Mouse (Mus musculus): ENCODE results near the gene Nploc4. TPM values are rescaled to one million over a fixed set of nuclear protein-coding genes. Genes with fewer than 3 reads are reported as not detected.

Gene Nploc4
- total RNA-seq, 2 experiments from 2014 or later: 64.1 to 70.1 TPM

DNA sequence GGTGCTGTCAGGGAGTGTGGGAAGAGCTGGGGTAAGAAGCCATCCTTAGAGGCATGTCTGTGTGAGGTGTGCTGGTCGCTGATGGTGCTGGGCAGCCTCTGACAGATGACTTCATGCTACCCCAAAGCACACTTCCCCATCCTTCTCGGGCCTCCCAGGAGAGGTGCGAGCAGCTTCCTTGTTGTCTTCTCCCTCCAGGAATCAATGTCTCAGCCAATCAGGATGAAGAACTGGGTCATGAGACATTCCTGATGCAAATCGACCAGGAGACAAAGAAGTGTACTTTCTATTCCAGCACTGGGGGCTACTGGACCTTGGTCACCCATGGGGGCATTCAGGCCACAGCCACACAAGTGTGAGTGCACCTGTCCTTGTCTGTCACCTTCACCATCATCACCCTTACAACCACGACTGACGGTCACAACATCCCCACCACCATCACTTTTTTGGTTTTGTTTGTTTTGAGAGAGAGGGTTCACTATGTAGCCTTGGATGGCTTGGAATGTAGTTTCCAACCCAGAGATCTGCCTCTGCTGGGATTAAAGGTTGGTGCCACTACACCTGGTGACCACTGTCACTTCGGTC lies 71.0 kb downstream of the Nploc4 start:
- Histone ChIP-seq H3K27ac (no peak overlapping the region), H3K4me3 (no peak overlapping the region)
- TF ChIP-seq CTCF (conservative IDR thresholded peaks at IDR 0.05): no peak
- no peak for DNase-seq (ENCODE audit: low spot score in 2 of 2)

DNA sequence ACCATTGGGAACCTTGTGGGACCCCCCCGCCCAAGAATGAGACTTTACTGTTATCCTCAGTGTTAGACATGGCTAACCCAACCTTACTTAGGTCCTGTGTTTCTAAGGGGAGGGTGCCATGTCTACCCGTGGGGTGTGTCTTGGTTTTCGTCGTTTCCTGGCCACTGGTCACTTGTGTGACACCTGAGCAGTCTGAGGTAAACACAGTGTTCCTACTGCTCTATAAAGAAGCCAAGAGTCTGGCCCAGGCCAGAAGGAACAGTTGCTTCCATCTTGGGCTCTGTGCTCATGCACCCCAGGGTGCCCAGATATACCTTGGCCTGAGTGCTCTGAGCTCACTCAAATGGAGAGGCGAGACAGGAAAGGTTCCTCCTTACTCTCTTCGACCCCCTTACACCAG lies 74.6 kb downstream of the Nploc4 start:
- DNase-seq (ENCODE audit: low spot score in 2 of 2): no peak
- Histone ChIP-seq H3K27ac (no peak overlapping the region), H3K4me3 (no peak overlapping the region)
- TF ChIP-seq CTCF (conservative IDR thresholded peaks at IDR 0.05): no peak

- H3K4me3 ChIP-seq: no peak within 1 kb of the TSS
- DNase-seq (ENCODE audit: low spot score in 2 of 2): no peak
- TF ChIP-seq CTCF (conservative IDR thresholded peaks at IDR 0.05): no peak
- peak within 1 kb of the TSS; percentile 96; the same call in 1 of the 2 replicates for H3K27ac ChIP-seq
These were observed 76.2 kb downstream of the Nploc4 start, which contains the start of gene Fscn2 for GRCm38 (mm10) chr11:120361295-120361694. Fscn2 (plus strand) TSS chr11:120361534.

DNA sequence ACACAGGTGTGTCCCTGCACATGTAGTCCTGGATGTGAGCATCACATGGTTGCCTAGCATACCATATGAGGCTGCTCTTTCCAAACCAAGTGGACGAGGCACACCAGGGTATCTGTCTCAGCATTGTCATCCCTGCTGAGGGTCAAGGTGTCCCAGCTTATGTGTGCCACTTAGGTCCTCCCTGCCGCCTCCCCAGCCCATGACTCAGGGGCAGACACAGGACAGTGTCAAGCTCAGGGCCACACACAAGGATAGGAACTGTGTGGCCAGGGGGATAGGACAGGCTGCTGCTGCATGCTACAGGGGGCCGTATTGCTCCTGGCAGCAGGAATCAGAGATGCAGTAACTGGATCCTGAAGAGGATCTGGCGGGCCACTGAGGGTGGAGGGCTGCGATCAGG lies 76.8 kb downstream of the Nploc4 start:
- TF ChIP-seq CTCF (conservative IDR thresholded peaks at IDR 0.05): no peak
- Histone ChIP-seq H3K4me3 (no peak overlapping the region), H3K27ac (peak overlapping the region; percentile 96; the same call in 1 of the 2 replicates)
- no peak for DNase-seq (ENCODE audit: low spot score in 2 of 2)

DNA sequence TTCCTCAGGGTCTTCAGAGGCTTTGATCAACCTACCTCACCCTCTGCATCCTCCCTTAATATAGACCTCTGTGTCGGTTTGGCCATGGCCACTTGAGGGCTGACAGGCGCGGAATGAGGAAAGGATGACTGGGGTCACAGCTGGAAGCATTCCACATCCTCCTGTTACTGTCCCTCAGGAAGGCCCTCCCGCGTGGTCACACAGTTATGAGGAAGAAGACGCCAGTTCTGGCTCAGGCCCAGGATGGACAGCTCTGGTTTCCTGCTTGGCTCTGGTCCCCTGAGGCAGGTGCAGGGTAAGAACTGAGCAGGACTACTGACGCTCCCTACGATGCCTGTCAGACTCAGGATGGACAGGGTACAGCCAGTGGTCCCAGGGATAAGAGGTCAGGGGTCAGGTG lies 77.4 kb downstream of the Nploc4 start:
- no peak for TF ChIP-seq CTCF (conservative IDR thresholded peaks at IDR 0.05)
- Histone ChIP-seq H3K27ac (peak overlapping the region; percentile 96; the same call in 1 of the 2 replicates), H3K4me3 (no peak overlapping the region)
- no peak for DNase-seq (ENCODE audit: low spot score in 2 of 2)

- TF ChIP-seq CTCF (conservative IDR thresholded peaks at IDR 0.05): no peak
- peak overlapping the region; percentile 96 for H3K27ac ChIP-seq
- no peak for DNase-seq (ENCODE audit: low spot score in 2 of 2)
- H3K4me3 ChIP-seq: no peak overlapping the region
These were observed 78.1 kb downstream of the Nploc4 start for GRCm38 (mm10) chr11:120359391-120359790.

DNA sequence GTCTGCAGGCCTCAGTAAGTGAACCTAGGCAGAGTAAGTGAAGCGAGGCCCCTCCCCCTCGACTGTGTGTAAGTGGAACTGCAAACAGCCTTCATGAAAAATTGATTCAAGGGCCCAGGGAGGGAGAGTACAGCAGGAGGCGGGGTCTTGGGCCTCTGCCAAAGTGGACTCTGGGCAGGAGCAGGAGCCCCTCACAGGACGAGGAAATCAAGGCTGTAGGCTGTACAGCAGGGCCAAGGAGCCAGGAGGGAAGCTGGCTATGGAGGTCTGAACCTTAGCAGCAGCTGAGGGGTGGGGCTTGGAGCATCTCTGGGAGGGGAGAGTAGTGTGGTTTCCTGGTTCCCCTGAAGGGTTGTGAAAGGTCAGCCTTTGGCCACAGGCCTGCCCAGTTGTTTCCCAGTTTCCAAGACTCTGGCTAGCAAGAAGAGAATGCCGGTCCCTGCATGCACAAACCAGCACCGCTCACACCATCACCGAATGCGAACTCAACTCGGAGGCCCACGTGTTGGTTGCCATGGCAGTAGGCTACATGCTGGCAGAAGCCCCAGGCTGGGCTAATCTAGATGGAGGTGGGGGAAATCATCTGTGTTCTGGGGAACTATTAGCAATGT lies 79.6 kb downstream of the Nploc4 start:
- Histone ChIP-seq H3K27ac (peak overlapping the region; percentile 96), H3K4me3 (no peak overlapping the region)
- peak; percentile 85 to 92 for DNase-seq (ENCODE audit: low spot score in 2 of 2)
- TF ChIP-seq CTCF (conservative IDR thresholded peaks at IDR 0.05): no peak

GRCm38 (mm10) chr11:120356900-120357299 lies 80.6 kb downstream of the Nploc4 start:
- Histone ChIP-seq H3K27ac (peak overlapping the region; percentile 33; the same call in 1 of the 2 replicates), H3K4me3 (no peak overlapping the region)
- peak; percentile 33; the same call in 1 of the 2 replicates for TF ChIP-seq CTCF (conservative IDR thresholded peaks at IDR 0.05)
- no peak for DNase-seq (ENCODE audit: low spot score in 2 of 2)

DNA sequence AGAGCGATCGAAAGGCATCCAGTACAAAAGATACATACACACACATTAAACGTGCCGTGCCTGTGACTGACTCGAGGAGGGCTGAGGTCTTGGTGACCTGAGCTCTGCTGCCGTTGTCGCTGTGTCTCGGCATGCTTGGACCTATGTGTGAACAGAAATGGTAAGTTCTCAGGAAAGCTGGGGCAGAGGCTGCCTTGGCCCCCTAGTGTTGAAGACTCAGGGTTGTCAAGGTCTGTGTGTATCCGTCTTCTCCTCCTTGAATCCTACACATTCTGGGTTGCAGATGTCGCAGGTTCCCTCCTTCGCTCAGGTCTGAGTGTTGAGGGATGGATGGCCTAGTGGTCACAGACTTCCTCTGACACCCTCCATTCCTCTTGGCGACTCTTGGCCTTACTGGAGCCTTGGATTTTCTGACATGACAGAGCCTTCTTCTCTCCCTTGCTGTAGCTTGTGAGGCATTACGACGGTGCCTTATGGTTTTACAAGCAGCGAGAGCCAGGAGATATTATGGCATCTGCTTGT lies 81.1 kb downstream of the Nploc4 start:
- peak overlapping the region; percentile 33; the same call in 1 of the 2 replicates for H3K27ac ChIP-seq
- H3K4me3 ChIP-seq: no peak overlapping the region
- peak; percentile 58 for TF ChIP-seq CTCF (conservative IDR thresholded peaks at IDR 0.05)
- DNase-seq (ENCODE audit: low spot score in 2 of 2): no peak

GRCm38 (mm10) chr11:120355277-120356039 lies 82.0 kb downstream of the Nploc4 start:
- TF ChIP-seq CTCF (conservative IDR thresholded peaks at IDR 0.05): no peak
- DNase-seq (ENCODE audit: low spot score in 2 of 2): no peak
- no peak overlapping the region for H3K27ac ChIP-seq
- H3K4me3 ChIP-seq: no peak overlapping the region

DNA sequence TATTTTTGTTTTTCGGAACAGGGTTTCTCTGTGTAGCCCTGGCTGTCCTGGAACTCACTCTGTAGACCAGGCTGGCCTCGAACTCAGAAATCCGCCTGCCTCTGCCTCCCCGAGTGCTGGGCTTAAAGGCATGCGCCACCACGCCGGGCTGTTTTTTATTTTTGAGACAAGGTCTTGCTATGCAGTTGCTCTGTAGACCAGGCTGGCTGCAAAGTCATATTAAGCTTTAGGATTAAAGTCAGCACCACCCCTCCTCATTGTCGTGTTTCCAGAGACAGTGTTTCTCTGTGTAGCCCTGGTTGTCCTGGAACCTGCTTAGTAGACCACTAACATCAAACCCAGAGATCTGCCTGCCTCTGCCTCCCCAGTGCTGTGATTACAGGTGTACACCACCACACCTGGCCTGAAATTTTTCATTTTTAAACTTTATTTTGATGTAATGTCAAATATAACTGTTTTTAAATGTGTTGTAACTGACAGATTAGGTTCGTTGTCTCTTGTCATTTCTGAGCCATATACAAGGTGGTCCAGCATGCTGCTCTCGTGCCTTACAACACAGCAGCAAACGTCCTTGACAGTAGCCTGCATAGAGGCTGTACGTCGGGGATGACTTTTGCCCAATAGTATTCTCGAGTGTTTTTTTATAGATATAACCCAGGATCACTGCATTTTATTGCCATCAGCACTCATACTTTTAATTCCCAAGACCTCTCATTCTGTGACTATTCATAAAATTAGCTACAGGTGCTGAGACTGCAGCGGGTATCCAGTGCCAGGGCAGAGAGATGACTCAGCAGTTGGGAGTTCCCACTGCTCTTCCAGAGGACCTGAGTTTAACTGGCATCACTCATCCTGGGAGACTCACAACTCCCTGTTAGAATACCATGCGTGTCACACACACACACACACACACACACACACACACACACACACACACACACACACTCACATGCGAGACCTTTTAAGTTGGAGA lies 82.9 kb downstream of the Nploc4 start:
- Histone ChIP-seq H3K27ac (no peak overlapping the region), H3K4me3 (no peak overlapping the region)
- DNase-seq (ENCODE audit: low spot score in 2 of 2): peak in 1 of 2 experiments; percentile 6
- no peak for TF ChIP-seq CTCF (conservative IDR thresholded peaks at IDR 0.05)

Measured in layer of hippocampus, adult 2 months (tissue).